Mouse (Mus musculus) E14TG2a.4 (cell line): Measurements from ENCODE around the gene Nkx2-4.

ENCODE experiments used
- H3K27me3 ChIP-seq: 2 replicates; pipeline ENCODE4 v1.6.1; 2014; ENCODE audit warnings: low read length, control low read depth; ENCODE audit not compliant: insufficient read depth
- H3K36me3 ChIP-seq: 2 replicates; pipeline ENCODE4 v1.6.1; 2014; ENCODE audit warnings: low read length, control low read depth; ENCODE audit not compliant: insufficient read depth
- H3K4me1 ChIP-seq: replicated peaks from 2 replicates; pipeline ENCODE4 v1.6.1; 2014; ENCODE audit warnings: low read depth, low read length, control low read depth
- H3K4me3 ChIP-seq: replicated peaks from 2 replicates; pipeline ENCODE4 v1.5.1; 2014; ENCODE audit warnings: mild to moderate bottlenecking, low read length
- H3K9me3 ChIP-seq: 2 replicates; pipeline ENCODE4 v1.6.1; 2014; ENCODE audit warnings: low read length, control low read depth
- CTCF ChIP-seq: conservative IDR thresholded peaks from 2 replicates; pipeline ENCODE4 v1.5.1; 2014; ENCODE audit warnings: low read length
- NANOG ChIP-seq: IDR thresholded peaks from 2 replicates; pipeline ENCODE4 v1.6.1; 2014; ENCODE audit warnings: borderline replicate concordance, low read length, mixed read lengths
- POU5F1 ChIP-seq: IDR thresholded peaks from 2 replicates; pipeline ENCODE4 v1.6.1; 2014; ENCODE audit warnings: low read length, borderline replicate concordance

Gene Nkx2-4

GRCm38 (mm10) chr2:147074399-147074798, 10.8 kb downstream of the Nkx2-4 start:
- Histone ChIP-seq H3K36me3 (peaks cover 68% of the 10 kb centered on the region), H3K27me3 (no peaks in the 10 kb centered on the region), H3K4me1 (peaks cover 6% of the 10 kb centered on the region), H3K4me3 (no peak overlapping the region), H3K9me3 (no peaks in the 10 kb centered on the region)
- TF ChIP-seq POU5F1 (no peak), CTCF (no peak), NANOG (no peak)

- Histone ChIP-seq H3K27me3 (no peaks in the 10 kb centered on the region), H3K4me1 (peaks cover 3% of the 10 kb centered on the region; the same call in 1 of the 2 replicates), H3K4me3 (no peak overlapping the region), H3K9me3 (no peaks in the 10 kb centered on the region), H3K36me3 (peaks cover 72% of the 10 kb centered on the region)
- TF ChIP-seq NANOG (no peak), CTCF (no peak), POU5F1 (no peak)
Observed at GRCm38 (mm10) chr2:147073962-147074361, 11.3 kb downstream of the Nkx2-4 start.

DNA sequence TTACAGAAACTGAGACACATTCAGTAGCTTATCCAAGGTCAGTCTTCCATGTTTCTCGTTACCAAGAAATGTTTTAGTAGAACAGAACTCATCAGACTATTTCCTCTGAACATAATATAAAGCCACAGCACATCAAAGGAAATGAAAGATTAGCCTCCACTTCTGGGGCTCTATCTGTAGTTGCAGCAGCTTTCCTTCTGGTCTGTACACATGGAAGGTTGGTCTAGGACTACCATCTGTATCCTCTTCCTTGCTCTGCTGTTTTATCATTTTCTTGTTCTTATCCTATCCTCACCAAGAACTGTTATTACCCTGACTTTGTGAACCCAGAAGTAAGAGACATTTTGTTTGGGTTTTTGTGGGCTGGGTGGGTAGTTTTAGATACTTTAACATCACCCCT, 14.9 kb downstream of the Nkx2-4 start:
- Histone ChIP-seq H3K36me3 (peaks cover 69% of the 10 kb centered on the region), H3K9me3 (no peaks in the 10 kb centered on the region)

DNA sequence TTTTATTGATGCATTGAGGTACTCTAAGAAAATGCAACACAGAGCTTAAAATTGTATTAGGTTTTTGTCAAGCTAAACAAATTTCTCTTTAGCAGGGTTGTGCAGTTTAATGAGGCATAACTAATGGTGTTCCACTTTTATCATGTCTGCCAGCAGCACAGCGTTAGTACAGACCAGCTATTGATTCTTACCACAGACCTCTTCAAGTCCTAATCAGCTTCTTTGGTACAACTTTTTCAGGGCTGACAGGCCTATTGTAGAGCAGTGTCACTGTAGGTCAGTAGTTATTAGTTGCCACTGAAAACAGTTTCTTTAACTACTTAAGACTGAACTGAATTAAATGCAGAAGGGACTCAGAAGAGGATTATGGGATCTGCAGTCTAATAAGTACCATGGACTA, 16.2 kb downstream of the Nkx2-4 start:
- no peaks in the 10 kb centered on the region for H3K4me1 ChIP-seq
- H3K9me3 ChIP-seq, result no peaks in the 10 kb centered on the region
- H3K4me3 ChIP-seq, result no peak overlapping the region
- peaks cover 70% of the 10 kb centered on the region for H3K36me3 ChIP-seq
- H3K27me3 ChIP-seq, result no peaks in the 10 kb centered on the region
- TF ChIP-seq POU5F1 (no peak), CTCF (no peak), NANOG (no peak)

More for the DNA sequence above, 14.9 kb downstream of the Nkx2-4 start:
- Histone ChIP-seq H3K4me3 (no peak overlapping the region), H3K27me3 (no peaks in the 10 kb centered on the region), H3K4me1 (no peaks in the 10 kb centered on the region)
- no peak for TF ChIP-seq NANOG
- TF ChIP-seq POU5F1, result no peak
- TF ChIP-seq CTCF, result no peak

DNA sequence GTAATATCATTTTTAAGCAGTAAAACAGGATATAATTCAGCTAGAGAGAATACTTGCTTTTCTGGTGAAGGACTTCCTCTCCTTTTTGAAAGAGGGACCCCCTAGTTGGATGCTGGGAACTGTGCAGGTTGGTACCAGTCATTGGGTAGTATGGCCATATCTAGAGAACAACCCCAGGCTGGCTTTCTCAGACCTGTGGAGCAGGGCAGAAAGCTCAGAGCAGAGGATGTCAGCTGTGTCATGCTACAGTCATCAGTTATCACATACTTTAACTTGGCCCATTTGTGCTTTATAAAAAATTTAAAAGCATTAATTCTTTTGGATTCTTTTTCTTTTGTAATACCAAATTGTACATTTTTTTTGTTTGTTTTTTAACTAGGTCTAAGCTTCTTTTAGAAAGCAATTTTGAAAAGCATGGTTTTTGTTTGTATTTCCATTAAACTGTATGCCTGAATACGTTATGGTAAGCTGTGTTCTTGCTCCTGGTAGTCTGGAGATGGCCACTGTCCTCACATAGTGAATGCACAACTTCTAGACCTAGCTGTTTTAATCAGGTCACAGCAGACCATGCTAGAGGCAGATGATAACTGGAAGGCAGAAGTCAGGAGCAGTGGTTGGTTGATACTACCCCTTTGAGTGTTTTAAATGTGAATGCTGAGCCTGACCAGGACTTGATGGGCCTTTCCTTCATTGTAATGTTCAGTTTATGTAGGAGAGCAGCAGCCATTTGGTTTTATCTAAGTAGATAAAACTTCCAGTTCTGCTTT, 17.6 kb downstream of the Nkx2-4 start:
- TF ChIP-seq CTCF, result no peak
- no peak for TF ChIP-seq NANOG
- no peak for TF ChIP-seq POU5F1
- no peak overlapping the region for H3K4me3 ChIP-seq
- peaks cover 69% of the 10 kb centered on the region for H3K36me3 ChIP-seq
- H3K9me3 ChIP-seq, result no peaks in the 10 kb centered on the region
- H3K27me3 ChIP-seq, result no peaks in the 10 kb centered on the region
- H3K4me1 ChIP-seq, result no peaks in the 10 kb centered on the region

DNA sequence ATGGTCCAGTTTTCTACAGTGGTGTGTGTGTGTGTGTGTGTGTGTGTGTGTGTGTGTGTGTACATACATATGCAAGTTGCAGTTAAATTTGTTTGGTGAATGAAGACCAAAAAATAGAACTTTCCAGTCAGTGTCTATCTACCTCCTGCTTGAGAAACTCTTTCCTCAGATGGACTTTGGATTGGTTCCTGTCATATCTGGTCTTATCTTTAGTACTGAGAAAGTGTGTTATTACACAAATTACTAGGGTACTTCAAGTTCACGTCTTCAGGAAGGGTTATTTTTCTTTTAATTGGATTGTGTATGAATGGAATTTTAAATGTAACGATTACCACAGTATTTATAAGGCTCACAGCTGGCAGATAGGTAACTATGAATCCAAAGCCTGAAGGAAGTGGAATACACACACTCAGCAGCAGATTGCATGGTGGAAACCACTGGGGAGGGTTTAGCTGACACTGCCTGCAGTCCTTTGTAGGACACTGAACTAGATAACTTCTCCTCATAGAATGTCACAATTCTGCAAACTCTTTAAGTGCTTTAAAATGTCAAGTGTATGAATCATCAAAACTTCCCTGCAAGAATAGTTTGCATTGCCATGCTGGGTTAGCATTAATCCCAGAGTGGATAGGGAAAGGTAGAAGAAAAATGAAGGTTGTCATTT, 31.9 kb downstream of the Nkx2-4 start:
- Histone ChIP-seq H3K4me1 (no peaks in the 10 kb centered on the region), H3K4me3 (no peak overlapping the region), H3K27me3 (no peaks in the 10 kb centered on the region), H3K36me3 (peaks cover 74% of the 10 kb centered on the region), H3K9me3 (no peaks in the 10 kb centered on the region)
- TF ChIP-seq NANOG, result no peak
- TF ChIP-seq CTCF, result no peak
- TF ChIP-seq POU5F1, result no peak

- Histone ChIP-seq H3K36me3 (peaks cover 86% of the 10 kb centered on the region), H3K4me1 (no peaks in the 10 kb centered on the region; the same call in 1 of the 2 replicates), H3K4me3 (no peak overlapping the region), H3K27me3 (no peaks in the 10 kb centered on the region), H3K9me3 (no peaks in the 10 kb centered on the region)
- no peak for TF ChIP-seq NANOG
- no peak for TF ChIP-seq POU5F1
- TF ChIP-seq CTCF, result no peak
Observed at GRCm38 (mm10) chr2:147047051-147047450, 38.2 kb downstream of the Nkx2-4 start.

DNA sequence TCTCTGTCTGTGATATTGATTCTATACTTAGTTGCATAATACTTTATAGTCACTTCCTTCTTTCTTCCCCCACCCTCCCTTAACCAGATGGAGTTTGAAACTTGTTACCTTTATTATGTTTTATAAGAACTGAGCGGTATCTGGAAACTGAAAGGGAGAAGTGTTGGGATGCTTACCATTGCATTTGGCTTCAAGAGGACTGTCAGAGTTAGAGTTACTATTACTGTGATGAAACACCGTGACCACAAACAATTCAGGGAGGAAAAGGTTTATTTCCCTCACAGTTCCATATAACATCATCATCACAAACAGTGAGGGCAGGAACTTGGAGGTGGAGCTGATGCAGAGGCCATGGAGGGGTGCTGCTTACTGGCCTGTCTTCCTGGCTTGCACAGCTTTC, 49.4 kb downstream of the Nkx2-4 start:
- peaks cover 24% of the 10 kb centered on the region for H3K4me1 ChIP-seq

More for the DNA sequence above, 49.4 kb downstream of the Nkx2-4 start:
- Histone ChIP-seq H3K4me3 (no peak overlapping the region), H3K9me3 (no peaks in the 10 kb centered on the region), H3K36me3 (peaks cover 70% of the 10 kb centered on the region), H3K27me3 (peaks cover 4% of the 10 kb centered on the region; the same call in 1 of the 2 replicates)
- TF ChIP-seq POU5F1 (no peak), NANOG (no peak), CTCF (no peak)
